Mouse (Mus musculus) mouse trophoblast stem cell (cell line): Measurements from ENCODE around the gene Ybx3.

ENCODE experiments used
- in situ Hi-C, 2 experiments: fragments of 300-500 bp; cut with MseI, MboI; formaldehyde crosslinking; loops; 2 replicates in 1 of 2; 3 replicates in 1 of 2; pipeline ENCODE4 v1.15.1; 2025

Ybx3 gene

DNA sequence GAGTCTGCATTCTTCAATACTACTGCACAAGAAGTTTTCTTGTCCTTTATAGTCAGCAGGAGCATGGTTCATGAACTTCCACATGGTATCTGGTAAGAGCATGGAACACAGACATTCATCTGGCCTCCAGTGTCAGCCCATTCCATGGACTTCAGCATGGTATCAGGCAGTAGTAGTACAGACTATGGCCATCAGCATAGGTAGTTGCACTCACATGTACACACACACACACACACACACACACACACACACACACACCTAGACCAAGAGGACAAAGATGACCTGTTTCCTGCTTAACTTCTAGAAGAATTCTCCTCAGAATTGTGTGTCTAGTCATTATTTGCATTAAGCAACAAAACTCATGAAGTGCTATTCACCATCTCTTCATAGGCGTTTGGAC lies 49.5 kb downstream of the Ybx3 start:
- in situ Hi-C loops, result loop anchor here in 1 of 2 experiments (25.0 kb wide), 1 partner anchor 301 kb away; no protein-coding TSS in a partner anchor

DNA sequence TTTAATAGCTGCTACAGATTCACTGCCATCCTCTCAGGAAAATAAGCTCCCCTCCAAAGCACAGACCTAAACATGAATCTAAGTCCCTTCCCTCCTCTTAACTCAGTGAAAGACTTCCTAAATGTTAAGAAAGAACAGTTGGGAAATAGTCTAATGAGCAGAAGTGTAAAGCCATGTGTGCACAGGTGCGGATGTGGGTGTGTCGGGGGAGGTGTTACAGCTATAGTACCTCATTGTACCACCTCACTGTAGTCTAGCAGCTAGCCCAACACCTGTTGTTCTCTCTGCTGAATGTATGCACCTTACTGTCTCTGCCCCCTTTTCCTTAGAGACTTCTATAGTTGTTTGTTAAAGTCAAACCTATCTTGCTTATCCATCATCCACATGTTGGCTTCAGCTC lies 61.2 kb downstream of the Ybx3 start:
- in situ Hi-C loops, result loop anchor here in 1 of 2 experiments (25.0 kb wide), 1 partner anchor 290 kb away; no protein-coding TSS in a partner anchor

DNA sequence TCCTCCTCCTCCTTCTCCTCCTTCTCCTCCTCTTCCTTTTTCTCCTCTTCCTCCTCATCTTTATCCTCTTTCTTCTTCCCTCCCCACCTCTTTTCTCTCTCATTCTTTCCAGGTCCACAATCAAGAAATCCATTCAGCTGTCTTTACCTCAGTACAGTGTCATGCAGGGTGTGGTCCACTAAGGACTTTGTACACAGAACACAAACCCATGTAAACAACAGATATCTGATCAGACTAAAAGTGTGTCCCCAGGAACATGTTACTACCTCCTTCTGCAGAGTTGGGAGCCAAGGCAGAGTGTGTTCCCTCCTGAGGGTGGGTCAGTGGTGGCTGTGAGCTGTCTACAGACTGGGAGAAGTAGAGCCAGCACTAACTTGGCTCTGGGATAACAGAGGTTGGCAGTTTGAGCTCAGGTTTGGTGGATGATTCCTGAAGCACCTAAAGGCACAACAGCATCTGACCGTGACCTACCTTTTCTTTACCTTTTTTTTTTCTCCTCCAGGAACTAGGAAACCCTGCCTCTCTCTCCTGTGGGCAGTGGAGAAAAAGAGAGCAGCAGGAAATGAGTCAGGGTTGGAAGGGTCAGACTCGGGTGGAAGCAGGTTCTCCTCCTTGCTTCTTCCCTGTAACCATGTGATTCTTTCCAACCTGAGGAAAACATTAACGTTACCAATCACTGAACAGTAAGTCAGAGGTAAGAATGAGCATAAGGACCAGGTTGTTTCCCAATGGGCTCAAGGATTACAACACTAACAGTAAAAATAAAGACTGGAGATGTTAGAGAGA lies 66.2 kb downstream of the Ybx3 start:
- in situ Hi-C loops, result no loop called here

DNA sequence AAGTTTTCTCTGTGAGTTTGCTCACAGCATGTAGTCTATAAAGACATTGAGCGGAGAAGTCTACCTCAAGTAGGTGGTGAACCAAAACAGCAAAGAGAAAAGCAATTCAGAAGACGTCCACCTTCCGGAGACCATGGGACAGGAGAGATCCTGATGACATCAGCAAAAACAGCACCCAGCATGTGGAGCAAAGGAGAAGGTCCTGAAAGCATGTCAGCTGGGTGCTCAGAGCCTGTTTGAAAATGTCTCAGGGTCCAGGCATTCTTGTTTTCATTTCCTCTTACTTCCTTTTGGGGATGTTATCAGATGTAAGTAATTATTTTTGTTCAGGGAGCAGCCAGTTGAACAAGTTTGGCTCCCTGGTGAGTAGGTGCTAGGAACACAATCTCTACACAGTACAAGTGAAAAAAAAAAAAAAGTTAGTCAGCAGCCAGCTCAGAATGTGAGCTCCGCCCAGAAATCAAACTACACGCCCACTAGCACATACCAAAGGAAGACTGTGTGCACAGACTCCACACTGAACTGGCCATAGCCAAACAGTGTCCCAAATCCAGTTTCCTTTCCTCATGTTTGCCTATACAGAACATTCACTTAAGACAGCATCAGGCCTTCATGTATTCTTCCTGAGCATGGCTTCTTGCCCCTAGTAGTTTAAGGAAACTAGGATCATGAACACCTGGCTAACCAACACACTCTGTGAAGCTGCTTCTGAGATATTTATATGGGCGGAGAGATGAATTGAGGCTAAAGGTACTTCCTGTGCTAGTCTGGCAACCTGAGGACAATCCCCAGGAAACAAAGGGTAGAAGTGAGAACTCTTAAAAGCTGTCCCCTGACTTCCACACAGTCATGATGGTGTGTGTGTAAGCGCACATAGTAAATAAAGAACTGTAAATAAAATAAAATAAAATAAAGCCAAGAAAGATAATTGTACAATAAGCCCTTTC lies 71.8 kb downstream of the Ybx3 start:
- in situ Hi-C loops, result no loop called here
